Mouse (Mus musculus): ENCODE results near the gene 1700017N19Rik. TPM values are rescaled to one million over a fixed set of nuclear protein-coding genes. Genes with fewer than 3 reads are reported as not detected.

1700017N19Rik gene
- not detected for total RNA-seq (2023)

DNA sequence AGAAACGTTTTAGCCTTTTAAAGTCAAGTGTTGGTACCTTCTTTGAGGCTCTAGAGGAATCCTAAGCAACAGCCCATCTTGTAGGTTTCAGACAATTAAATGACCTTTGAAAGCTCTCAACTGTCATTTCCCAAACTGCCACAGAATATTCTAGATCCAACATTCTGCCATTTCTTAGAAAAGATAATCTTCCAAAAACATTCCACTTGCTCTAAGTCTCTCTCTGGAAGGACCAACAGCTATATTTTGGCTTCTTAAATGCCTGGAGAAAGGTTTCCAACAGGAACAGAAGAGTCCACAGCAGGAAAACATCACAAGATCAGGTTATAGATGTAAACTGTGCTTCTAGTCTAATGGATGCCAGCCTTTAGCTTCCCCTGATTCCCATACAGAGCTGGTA lies at the start of gene 1700017N19Rik, which contains the start of gene 4930430F08Rik:
1700017N19Rik (plus strand) TSS at position 162 of the 400 bp plus-strand sequence.
4930430F08Rik (minus strand) TSS at position 101 of the 400 bp plus-strand sequence.

Other genes starting within 250 kb of the 1700017N19Rik start
- not detected for gene Gm4302, start 249.6 kb upstream of the 1700017N19Rik start, total RNA-seq (2023)
- gene Gm4303, start 244.5 kb upstream of the 1700017N19Rik start, total RNA-seq (2023) = not detected
- not detected for gene Gm4305, start 239.4 kb upstream of the 1700017N19Rik start, total RNA-seq (2023)
- gene Gm4307, start 229.1 kb upstream of the 1700017N19Rik start, total RNA-seq (2023) = not detected
- not detected for gene Gm4312, start 207.9 kb upstream of the 1700017N19Rik start, total RNA-seq (2023)
- 1.9 TPM for gene Tmtc3, start 103.1 kb upstream of the 1700017N19Rik start, total RNA-seq (2023)
- 2.8 TPM for gene Cep290, start 102.9 kb upstream of the 1700017N19Rik start, total RNA-seq (2023)
- 9.1 TPM for gene 4930430F08Rik, start 61 bp upstream of the 1700017N19Rik start, total RNA-seq (2023)